Mouse (Mus musculus) kidney, adult 2 months (tissue): Measurements from ENCODE around the gene Mc1r.

Source experiments
- CTCF ChIP-seq: fragments of 200-500 bp; conservative IDR thresholded peaks from 2 replicates; pipeline ENCODE4 v1.5.1; 2011; ENCODE audit warnings: low read depth, mild to moderate bottlenecking, control low read depth, low read length, moderate library complexity, mixed read lengths; ENCODE audit not compliant: insufficient read depth, insufficient read length
- POLR2A ChIP-seq: fragments of 200-500 bp; IDR thresholded peaks from one replicate; pipeline ENCODE4 v1.6.1; 2011; ENCODE audit warnings: low read depth, low read length, control low read depth

- TF ChIP-seq CTCF (no peak), POLR2A (no peak)
These were observed 25.2 kb upstream of the Mc1r start for GRCm38 (mm10) chr8:123381711-123382110.
